Mouse (Mus musculus) MEL (cell line): ENCODE data around the gene Olfml3. TPM values are rescaled to one million over a fixed set of nuclear protein-coding genes. Genes with fewer than 3 reads are reported as not detected.

Experiments used
- DNase-seq: peaks from one replicate; pipeline ENCODE4 v3.0.0; 2011; ENCODE audit warnings: low read depth, low spot score
- H3K27ac ChIP-seq: 2 replicates; pipeline ENCODE4 v1.5.1; 2012; ENCODE audit warnings: low read depth, mild to moderate bottlenecking, control low read depth, low read length, moderate library complexity; ENCODE audit not compliant: control insufficient read depth
- H3K27me3 ChIP-seq, 2 experiments: fragments of 150-350 bp in 1 of 2; sonication (generic) in 1 of 2; 2 replicates each; pipeline ENCODE4 v1.6.1; 2012; ENCODE audit warnings: low read length in 2 of 2, mild to moderate bottlenecking in 2 of 2, improper control_type of control experiment in 1 of 2, moderate library complexity in 1 of 2; ENCODE audit not compliant: insufficient read depth in 2 of 2, control insufficient read depth in 1 of 2
- H3K36me3 ChIP-seq, 2 experiments: 2 replicates each; pipeline ENCODE4 v1.6.1; 2012 to 2014; ENCODE audit warnings: low read length in 2 of 2, improper control_type of control experiment in 1 of 2, inconsistent platforms in 1 of 2, mild to moderate bottlenecking in 1 of 2; ENCODE audit not compliant: insufficient read depth in 2 of 2, control insufficient read depth in 1 of 2
- H3K4me1 ChIP-seq, 2 experiments: fragments of 150-350 bp in 1 of 2; sonication (generic) in 1 of 2; 2 replicates each; pipeline ENCODE4 v1.6.1; 2012; ENCODE audit warnings: low read length in 2 of 2, improper control_type of control experiment in 1 of 2, mild to moderate bottlenecking in 1 of 2; ENCODE audit not compliant: insufficient read depth in 2 of 2, control insufficient read depth in 1 of 2
- H3K4me3 ChIP-seq, 2 experiments: fragments of 150-350 bp in 1 of 2; sonication (generic) in 1 of 2; 2 replicates each; pipeline ENCODE4 v1.5.1; 2012; ENCODE audit warnings: low read depth in 2 of 2, low read length in 2 of 2, mild to moderate bottlenecking in 2 of 2, moderate library complexity in 2 of 2, control low read depth in 1 of 2, improper control_type of control experiment in 1 of 2; ENCODE audit not compliant: control insufficient read depth in 1 of 2, insufficient read depth in 1 of 2
- H3K79me2 ChIP-seq: 2 replicates; pipeline ENCODE4 v1.6.1; 2012; ENCODE audit warnings: mild to moderate bottlenecking, low read length, moderate library complexity; ENCODE audit not compliant: control insufficient read depth, poor library complexity, insufficient read depth
- H3K9ac ChIP-seq: 2 replicates; pipeline ENCODE4 v1.6.1; 2012; ENCODE audit warnings: low read depth, mild to moderate bottlenecking, control low read depth, low read length, moderate library complexity; ENCODE audit not compliant: control insufficient read depth, poor library complexity, severe bottlenecking
- H3K9me3 ChIP-seq: fragments of 150-350 bp; sonication (generic); replicated peaks from 2 replicates; pipeline ENCODE4 v1.6.1; 2012; ENCODE audit warnings: mild to moderate bottlenecking, low read length, improper control_type of control experiment, moderate library complexity; ENCODE audit not compliant: insufficient read depth
- BHLHE40 ChIP-seq: IDR thresholded peaks from 2 replicates; pipeline ENCODE4 v1.6.1; 2012; ENCODE audit warnings: low read depth, mild to moderate bottlenecking, inconsistent platforms, low read length, improper control_type of control experiment, borderline replicate concordance
- CHD1 ChIP-seq: IDR thresholded peaks from 2 replicates; pipeline ENCODE4 v1.6.1; 2012; ENCODE audit warnings: low read depth, mild to moderate bottlenecking, inconsistent platforms, low read length, improper control_type of control experiment
- CHD2 ChIP-seq: IDR thresholded peaks from 2 replicates; pipeline ENCODE4 v1.6.1; 2011; ENCODE audit warnings: low read length, improper control_type of control experiment
- CTCF ChIP-seq, 3 experiments: IDR thresholded peaks in 2 of 3; conservative IDR thresholded peaks in 1 of 3; 2 replicates each; pipeline ENCODE4 v1.5.1; 2011 to 2012; ENCODE audit warnings: low read length in 3 of 3, low read depth in 2 of 3, mild to moderate bottlenecking in 2 of 3, improper control_type of control experiment in 1 of 3, inconsistent platforms in 1 of 3, mixed read lengths in 1 of 3, moderate library complexity in 1 of 3; ENCODE audit not compliant: control insufficient read depth in 1 of 3, insufficient read depth in 1 of 3, poor library complexity in 1 of 3, severe bottlenecking in 1 of 3
- EP300 ChIP-seq, 2 experiments: IDR thresholded peaks; 2 replicates each; pipeline ENCODE4 v1.6.1; 2011; ENCODE audit warnings: improper control_type of control experiment in 2 of 2, low read length in 2 of 2, low read depth in 1 of 2, mild to moderate bottlenecking in 1 of 2
- ETS1 ChIP-seq: IDR thresholded peaks from 2 replicates; pipeline ENCODE4 v1.6.1; 2012; ENCODE audit warnings: low read depth, mild to moderate bottlenecking, inconsistent platforms, low read length, improper control_type of control experiment, moderate library complexity
- GABPA ChIP-seq: IDR thresholded peaks from 2 replicates; pipeline ENCODE4 v1.6.1; 2012; ENCODE audit warnings: low read depth, mild to moderate bottlenecking, inconsistent platforms, low read length, improper control_type of control experiment, moderate library complexity
- GATA1 ChIP-seq: IDR thresholded peaks from 2 replicates; pipeline ENCODE4 v1.6.1; 2011; ENCODE audit warnings: low read depth, low read length, improper control_type of control experiment
- MAFK ChIP-seq: IDR thresholded peaks from 2 replicates; pipeline ENCODE4 v1.6.1; 2011; ENCODE audit warnings: low read depth, mild to moderate bottlenecking, low read length, improper control_type of control experiment, borderline replicate concordance
- MAX ChIP-seq: IDR thresholded peaks from 2 replicates; pipeline ENCODE4 v1.6.1; 2011; ENCODE audit warnings: low read length, improper control_type of control experiment
- MEF2A ChIP-seq: IDR thresholded peaks from 2 replicates; pipeline ENCODE4 v1.6.1; 2014; ENCODE audit warnings: low read depth, mild to moderate bottlenecking, inconsistent platforms, low read length, improper control_type of control experiment; ENCODE audit not compliant: poor library complexity, insufficient replicate concordance, severe bottlenecking; ENCODE audit errors: extremely low read depth
- MYB ChIP-seq: IDR thresholded peaks from 2 replicates; pipeline ENCODE4 v1.6.1; 2011; ENCODE audit warnings: mild to moderate bottlenecking, low read depth, low read length, improper control_type of control experiment
- NELFE ChIP-seq: IDR thresholded peaks from 2 replicates; pipeline ENCODE4 v1.6.1; 2011; ENCODE audit warnings: low read depth, low read length, improper control_type of control experiment
- NRF1 ChIP-seq: IDR thresholded peaks from 2 replicates; pipeline ENCODE4 v1.6.1; 2014; ENCODE audit warnings: low read depth, mild to moderate bottlenecking, inconsistent platforms, low read length, improper control_type of control experiment, moderate library complexity; ENCODE audit not compliant: poor library complexity, insufficient read depth, severe bottlenecking
- RAD21 ChIP-seq: IDR thresholded peaks from 2 replicates; pipeline ENCODE4 v1.6.1; 2011; ENCODE audit warnings: mild to moderate bottlenecking, low read depth, low read length, improper control_type of control experiment
- RCOR1 ChIP-seq: IDR thresholded peaks from 2 replicates; pipeline ENCODE4 v1.6.1; 2012; ENCODE audit warnings: low read depth, mild to moderate bottlenecking, inconsistent platforms, low read length, improper control_type of control experiment
- SMC3 ChIP-seq: IDR thresholded peaks from 2 replicates; pipeline ENCODE4 v1.6.1; 2011; ENCODE audit warnings: low read depth, low read length, improper control_type of control experiment
- TBP ChIP-seq: IDR thresholded peaks from 2 replicates; pipeline ENCODE4 v1.8.0; 2011; ENCODE audit warnings: low read depth, low read length, improper control_type of control experiment
- USF1 ChIP-seq: IDR thresholded peaks from 2 replicates; pipeline ENCODE4 v1.6.1; 2014; ENCODE audit warnings: low read depth, mild to moderate bottlenecking, inconsistent platforms, low read length, improper control_type of control experiment, moderate library complexity
- USF2 ChIP-seq, 2 experiments: IDR thresholded peaks; 2 replicates each; pipeline ENCODE4 v1.6.1; 2011 to 2012; ENCODE audit warnings: improper control_type of control experiment in 2 of 2, low read length in 2 of 2, borderline replicate concordance in 1 of 2, inconsistent platforms in 1 of 2, low read depth in 1 of 2, mild to moderate bottlenecking in 1 of 2; ENCODE audit not compliant: insufficient read depth in 1 of 2
- ZNF384 ChIP-seq: IDR thresholded peaks from 2 replicates; pipeline ENCODE4 v1.6.1; 2012; ENCODE audit warnings: low read depth, mild to moderate bottlenecking, inconsistent platforms, low read length, improper control_type of control experiment
- polyA plus RNA-seq, 2 experiments: library from polyadenylated mRNA; stranded (reverse) in 1 of 2; unstranded in 1 of 2; fragments of >175 nt in 1 of 2; fragments of >200 nt in 1 of 2; gene quantifications; 2 replicates each; pipeline versions ENCODE4 v1.2.1 to v1.2.4; 2012; ENCODE audit warnings: low replicate concordance in 2 of 2, low read depth in 1 of 2; ENCODE audit not compliant: insufficient read length in 2 of 2, insufficient read depth in 1 of 2, missing spikeins in 1 of 2
- total RNA-seq: library from RNA; depleted of rRNA; stranded (reverse); fragments of 300-350 nt; gene quantifications from 2 replicates; pipeline ENCODE4 v1.2.3, GENCODE M21; 2012

Gene Olfml3
- total and polyA plus RNA-seq, 3 experiments = 0.08 to 0.18 TPM; not detected in 1

DNA sequence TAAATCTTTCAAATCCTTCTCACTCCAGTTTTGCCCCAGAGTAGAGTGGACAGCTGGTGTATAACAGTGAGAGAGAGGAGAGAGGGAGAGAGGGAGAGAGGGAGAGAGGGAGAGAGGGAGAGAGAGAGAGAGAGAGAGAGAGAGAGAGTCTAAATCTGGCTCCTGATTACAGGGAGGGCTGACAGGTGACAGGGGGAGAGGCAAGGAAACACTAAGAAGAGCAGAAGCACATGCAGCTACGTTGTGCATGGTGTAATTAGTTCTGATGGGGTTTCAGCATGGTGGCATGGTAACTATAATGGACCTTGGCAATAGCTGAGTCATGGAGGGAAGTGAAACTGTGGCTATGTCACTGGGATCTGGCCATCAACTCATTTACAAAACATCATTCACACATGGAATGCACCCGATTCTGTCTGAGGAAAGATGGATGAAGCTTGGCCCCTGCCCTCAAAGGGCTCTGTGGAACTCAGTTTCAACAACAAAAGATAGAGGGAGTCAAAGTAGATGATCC is 9.9 kb downstream of the Olfml3 start:
- peaks cover 0 to 6% of the 10 kb centered on the region in 2 experiments; a peak in 2 of 4 replicates for H3K27me3 ChIP-seq
- no peak overlapping the region for H3K9ac ChIP-seq
- H3K4me1 ChIP-seq = peaks cover 0 to 3% of the 10 kb centered on the region in 2 experiments; a peak in 1 of 4 replicates
- TF ChIP-seq BHLHE40 = no peak
- no peak for TF ChIP-seq MEF2A
- TF ChIP-seq GATA1 = no peak
- TF ChIP-seq GABPA = no peak
- TF ChIP-seq USF1 = no peak
- no peak for TF ChIP-seq CTCF (IDR thresholded peaks at IDR 0.05 in 2 of 3, conservative IDR thresholded peaks at IDR 0.05 in 1 of 3; ENCODE audit: control insufficient read depth in 1 of 3, insufficient read depth in 1 of 3, low read depth in 2 of 3, low read length in 3 of 3, poor library complexity in 1 of 3, severe bottlenecking in 1 of 3)
- H3K4me3 ChIP-seq = no peak overlapping the region
- DNase-seq = no peak
- no peaks in the 10 kb centered on the region for H3K36me3 ChIP-seq
- H3K27ac ChIP-seq = no peak overlapping the region
- H3K79me2 ChIP-seq = no peaks in the 10 kb centered on the region
- H3K9me3 ChIP-seq = no peaks in the 10 kb centered on the region

DNA sequence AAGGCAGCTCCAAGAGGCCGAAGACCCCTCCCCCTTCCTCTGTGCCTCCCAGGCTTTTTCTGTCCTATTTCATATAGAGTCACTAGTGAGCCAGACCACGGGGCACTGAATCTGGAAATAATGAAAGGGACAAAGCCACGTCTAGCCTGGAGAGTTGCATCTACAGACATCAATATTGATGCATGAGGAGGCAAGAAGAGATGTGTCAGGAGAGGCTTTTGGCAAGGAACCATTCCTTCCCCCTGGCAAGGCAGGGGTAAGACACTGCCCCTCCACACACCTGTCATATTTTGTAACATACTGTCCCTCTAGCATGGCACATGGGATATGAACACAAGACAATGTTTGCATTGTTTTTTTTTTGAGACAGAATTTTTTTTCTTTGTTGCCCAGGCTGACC is 11.2 kb downstream of the Olfml3 start:
- no peak for TF ChIP-seq USF2 (IDR thresholded peaks at IDR 0.05; ENCODE audit: borderline replicate concordance in 1 of 2, insufficient read depth in 1 of 2, low read depth in 1 of 2, low read length in 2 of 2)
- TF ChIP-seq GABPA = no peak
- TF ChIP-seq ETS1 = no peak
- no peak for TF ChIP-seq CTCF (IDR thresholded peaks at IDR 0.05 in 2 of 3, conservative IDR thresholded peaks at IDR 0.05 in 1 of 3; ENCODE audit: control insufficient read depth in 1 of 3, insufficient read depth in 1 of 3, low read depth in 2 of 3, low read length in 3 of 3, poor library complexity in 1 of 3, severe bottlenecking in 1 of 3)
- no peak for TF ChIP-seq CHD1
- no peak for TF ChIP-seq NRF1
- TF ChIP-seq MAFK = no peak
- TF ChIP-seq EP300 (IDR thresholded peaks at IDR 0.05; ENCODE audit: low read depth in 1 of 2, low read length in 2 of 2) = no peak
- TF ChIP-seq CHD2 = no peak
- TF ChIP-seq MYB = no peak
- TF ChIP-seq MAX = no peak
- no peak for TF ChIP-seq RCOR1
- TF ChIP-seq BHLHE40 = no peak
- TF ChIP-seq USF1 = no peak
- TF ChIP-seq RAD21 = no peak
- TF ChIP-seq ZNF384 = no peak
- TF ChIP-seq SMC3 = no peak
- no peak for TF ChIP-seq NELFE
- TF ChIP-seq TBP = no peak
- TF ChIP-seq, all 39 proteins: peak for 0
- Histone ChIP-seq H3K27ac (no peak overlapping the region), H3K9ac (no peak overlapping the region), H3K9me3 (no peaks in the 10 kb centered on the region), H3K79me2 (no peaks in the 10 kb centered on the region), H3K4me1 (peaks cover 0 to 3% of the 10 kb centered on the region in 2 experiments; a peak in 1 of 4 replicates), H3K36me3 (no peaks in the 10 kb centered on the region), H3K27me3 (peaks cover 0 to 6% of the 10 kb centered on the region in 2 experiments; a peak in 2 of 4 replicates), H3K4me3 (no peak overlapping the region)
- DNase-seq = no peak
